Mouse (Mus musculus) cerebellum, adult 9-11 months (tissue): ENCODE measurements at regions not wholly inside any gene's neighbourhood (a gene's known extent, or its start where the extent isn't known, plus 50 kb on each side); places are given as distances from the start of the nearest gene placed in this dataset.

ENCODE experiments used
- DNase-seq: peaks from one replicate; pipeline ENCODE4 v3.0.0; 2022

- DNase-seq = no peak
These were observed 69.6 kb upstream of the Six2 start for GRCm38 (mm10) chr17:85757647-85758046.

- DNase-seq = no peak
These were observed 67.5 kb upstream of the Six2 start for GRCm38 (mm10) chr17:85755557-85755956.

GRCm38 (mm10) chr17:85748649-85749081 lies 60.6 kb upstream of the Six2 start:
- no peak for DNase-seq

GRCm38 (mm10) chr17:85747976-85748648 lies 60.0 kb upstream of the Six2 start:
- DNase-seq = no peak
